28 mouse cellular contexts compared by ENCODE assay signal in the genomic region with DNA sequence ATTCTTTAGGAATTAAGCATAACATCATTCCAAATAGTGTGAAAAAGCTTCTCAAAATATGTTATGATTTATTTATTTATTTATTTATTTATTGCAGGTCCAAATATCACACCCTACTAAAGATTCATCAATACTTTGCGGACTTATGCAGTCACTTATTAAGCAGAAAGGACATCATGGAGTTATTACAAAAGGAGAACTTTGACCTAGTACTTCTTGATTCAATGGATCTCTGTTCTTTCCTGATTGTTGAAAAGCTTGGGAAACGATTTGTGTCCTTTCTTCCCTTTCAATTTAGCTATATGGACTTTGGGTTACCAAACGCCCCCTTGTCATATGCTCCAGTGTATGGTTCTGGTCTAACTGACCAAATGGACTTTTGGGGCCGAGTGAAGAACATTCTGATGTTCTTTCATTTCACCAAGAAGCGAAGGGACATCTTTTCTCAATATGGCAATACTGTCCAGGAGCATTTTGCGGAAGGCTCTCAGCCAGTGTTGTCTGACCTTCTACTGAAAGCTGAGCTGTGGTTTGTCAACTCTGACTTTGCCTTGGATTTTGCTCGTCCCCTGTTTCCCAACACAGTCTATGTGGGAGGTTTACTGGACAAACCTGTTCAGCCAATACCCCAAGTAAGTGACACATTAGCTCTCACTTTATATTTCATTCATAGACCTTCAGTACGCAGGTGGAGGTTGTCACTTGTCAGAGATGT. TPM values are rescaled to one million over a fixed set of nuclear protein-coding genes. Genes with fewer than 3 reads are reported as not detected.
"Had no signal": no experiment of that assay in that cellular context is flagged by ENCODE, and none has a peak within 500 bp of the region (broad histone marks: within the 10 kb centered on the region; RNA-seq: fewer than 3 reads in every experiment).

No protein-coding gene starts in this region.

- H3K36me3 ChIP-seq: heart, embryonic 10.5 days; heart, embryonic 12.5 days; hindbrain, embryonic 15.5 days; intestine, embryonic 15.5 days; limb, embryonic 13.5 days; limb, embryonic 15.5 days; liver, embryonic 13.5 days had no signal

- H3K4me2 ChIP-seq: heart, embryonic 12.5 days; hindbrain, embryonic 15.5 days; intestine, embryonic 15.5 days; limb, embryonic 13.5 days; limb, embryonic 15.5 days; liver, embryonic 13.5 days had no signal

- H3K4me3 ChIP-seq: heart, embryonic 10.5 days; heart, embryonic 12.5 days; hindbrain, embryonic 15.5 days; intestine, embryonic 15.5 days; limb, embryonic 13.5 days; limb, embryonic 15.5 days; liver, embryonic 13.5 days had no signal

- H3K9ac ChIP-seq: forebrain, postnatal 0 days; heart, embryonic 12.5 days; hindbrain, embryonic 15.5 days; intestine, embryonic 15.5 days; limb, embryonic 13.5 days; limb, embryonic 15.5 days; liver, embryonic 13.5 days had no signal

- H3K27me3 ChIP-seq: heart, embryonic 12.5 days; hindbrain, embryonic 15.5 days; intestine, embryonic 15.5 days; limb, embryonic 13.5 days; limb, embryonic 15.5 days; liver, embryonic 13.5 days had no signal

- H3K9me3 ChIP-seq: heart, embryonic 10.5 days; hindbrain, embryonic 15.5 days; intestine, embryonic 15.5 days; limb, embryonic 13.5 days; limb, embryonic 15.5 days; liver, embryonic 13.5 days had no signal

- DNase-seq: gastrocnemius, postnatal 14 days; gastrocnemius, postnatal 36 days; heart, adult 18-20 months; heart, postnatal 10 days; heart, postnatal 4 days; kidney, adult 18-20 months; kidney, adult 8-10 months; kidney, postnatal 14 days; kidney, postnatal 36 days; layer of hippocampus, adult 9-11 months; layer of hippocampus, postnatal 36 days; left cerebral cortex, postnatal 4 days; liver, embryonic 13.5 days had no signal

- H3K4me1 ChIP-seq: heart, embryonic 10.5 days; heart, embryonic 12.5 days; hindbrain, embryonic 15.5 days; intestine, embryonic 15.5 days; limb, embryonic 13.5 days; limb, embryonic 15.5 days; liver, embryonic 13.5 days had no signal

- ATAC-seq: forebrain, postnatal 0 days; inflammation-experienced regulatory T-cells, adult 6 months; intestine, embryonic 15.5 days; intestine, postnatal 0 days had no signal

- H3K27ac ChIP-seq: heart, embryonic 10.5 days; hindbrain, embryonic 15.5 days; intestine, embryonic 15.5 days; limb, embryonic 13.5 days; limb, embryonic 15.5 days; liver, embryonic 13.5 days had no signal

RNA-seq across cellular contexts. Expression of a gene that starts 29.2 kb away (rescaled TPM):
- polyA plus RNA-seq: forebrain, postnatal 0 days; heart, embryonic 10.5 days; heart, embryonic 12.5 days; heart, embryonic 14.5 days; heart, embryonic 16.5 days; hindbrain, embryonic 11.5 days; hindbrain, embryonic 15.5 days; intestine, embryonic 15.5 days; intestine, postnatal 0 days; kidney, embryonic 14.5 days; limb, embryonic 11.5 days; limb, embryonic 13.5 days; limb, embryonic 15.5 days had no signal

RNA-seq across cellular contexts. Expression of a gene that starts 29.4 kb away (rescaled TPM):
- polyA plus RNA-seq: forebrain, postnatal 0 days; heart, embryonic 10.5 days; heart, embryonic 12.5 days; heart, embryonic 14.5 days; heart, embryonic 16.5 days; hindbrain, embryonic 11.5 days; hindbrain, embryonic 15.5 days; inflammation-experienced regulatory T-cells, adult 6 months; intestine, embryonic 15.5 days; intestine, postnatal 0 days; kidney, embryonic 14.5 days; large intestine, adult 2 months; limb, embryonic 11.5 days; limb, embryonic 13.5 days; limb, embryonic 15.5 days had no signal
